Mouse (Mus musculus): ENCODE data around the gene Psmd5.
"Not testable (repeated sequence)": the region's sequence is repeated elsewhere in the genome, so short reads cannot be mapped to it uniquely, and the experiment has no call there.

The Psmd5 gene

GRCm38 (mm10) chr2:34895503-34896113 lies 20.8 kb upstream of the Psmd5 start:
- no peak for DNase-seq

GRCm38 (mm10) chr2:34893950-34894349 lies 19.2 kb upstream of the Psmd5 start:
- no peak for DNase-seq

- DNase-seq, result no peak
Observed at GRCm38 (mm10) chr2:34884186-34884585, 9.4 kb upstream of the Psmd5 start.

- no peak for DNase-seq
Observed at GRCm38 (mm10) chr2:34883190-34883589, 8.4 kb upstream of the Psmd5 start.

- DNase-seq, result no peak
Observed at GRCm38 (mm10) chr2:34882757-34883156, 8.0 kb upstream of the Psmd5 start.

- no peak for DNase-seq
Observed at GRCm38 (mm10) chr2:34880054-34880453, 5.3 kb upstream of the Psmd5 start.

GRCm38 (mm10) chr2:34874271-34874670 lies 497 bp downstream of the Psmd5 start, which contains the start of gene Cutal:
Gene Cutal, plus strand, starts transcription at chr2:34874396.
- peak; percentile 81 for DNase-seq

- peak; percentile 97 for DNase-seq
Observed at GRCm38 (mm10) chr2:34870520-34871474, 4.0 kb downstream of the Psmd5 start.

GRCm38 (mm10) chr2:34869680-34870079 lies 5.1 kb downstream of the Psmd5 start:
- no peak for DNase-seq

GRCm38 (mm10) chr2:34857728-34858127 lies 17.0 kb downstream of the Psmd5 start:
- DNase-seq, result no peak

GRCm38 (mm10) chr2:34855265-34855664 lies 19.5 kb downstream of the Psmd5 start:
- DNase-seq, result no peak

GRCm38 (mm10) chr2:34847702-34848101 lies 27.1 kb downstream of the Psmd5 start:
- no peak for DNase-seq

GRCm38 (mm10) chr2:34843211-34843939 lies 31.4 kb downstream of the Psmd5 start:
- DNase-seq, result peak; percentile 71

- DNase-seq, result no peak
Observed at GRCm38 (mm10) chr2:34841706-34842105, 33.1 kb downstream of the Psmd5 start.

- not testable (repeated sequence) for DNase-seq
Observed at GRCm38 (mm10) chr2:34840143-34840542, 34.6 kb downstream of the Psmd5 start.

- DNase-seq, result no peak
Observed at GRCm38 (mm10) chr2:34835669-34836068, 39.1 kb downstream of the Psmd5 start.

- no peak for DNase-seq
Observed at GRCm38 (mm10) chr2:34833624-34834023, 41.1 kb downstream of the Psmd5 start.

GRCm38 (mm10) chr2:34832766-34833457 lies 41.9 kb downstream of the Psmd5 start, which contains the start of gene Gm34653:
Gene Gm34653, plus strand, starts transcription at chr2:34833007.
- DNase-seq, result not testable (repeated sequence)

- DNase-seq, result not testable (repeated sequence)
Observed at GRCm38 (mm10) chr2:34830066-34830465, 44.7 kb downstream of the Psmd5 start.

- no peak for DNase-seq
Observed at GRCm38 (mm10) chr2:34828026-34828425, 46.7 kb downstream of the Psmd5 start.

- DNase-seq, result no peak
Observed at GRCm38 (mm10) chr2:34827591-34827990, 47.2 kb downstream of the Psmd5 start.

- DNase-seq, result peak; percentile 8
Observed at GRCm38 (mm10) chr2:34826460-34827231, 48.1 kb downstream of the Psmd5 start.
